Mouse (Mus musculus) cerebellum, adult (tissue): ENCODE measurements around the gene Rnf38.

Experiments
- ATAC-seq: cut with Nextera tagmentation; 2 replicates; pipeline ENCODE4 v1.9.2; 2017; ENCODE audit warnings: mild to moderate bottlenecking, moderate library complexity, mixed read lengths; ENCODE audit not compliant: insufficient number of reproducible peaks, low FRiP score, low TSS enrichment

Rnf38 gene

GRCm38 (mm10) chr4:44225128-44225527, 8.5 kb downstream of the Rnf38 start:
- ATAC-seq, result no peak

GRCm38 (mm10) chr4:44224141-44224540, 9.4 kb downstream of the Rnf38 start:
- ATAC-seq, result no peak

- ATAC-seq, result no peak
Observed at GRCm38 (mm10) chr4:44223444-44223843, 10.1 kb downstream of the Rnf38 start.

- no peak for ATAC-seq
Observed at GRCm38 (mm10) chr4:44216797-44217442, 16.7 kb downstream of the Rnf38 start.

- ATAC-seq, result no peak
Observed at GRCm38 (mm10) chr4:44199968-44200367, 33.6 kb downstream of the Rnf38 start.

GRCm38 (mm10) chr4:44187431-44187830, 46.2 kb downstream of the Rnf38 start:
- ATAC-seq, result no peak

GRCm38 (mm10) chr4:44183862-44184261, 49.7 kb downstream of the Rnf38 start:
- no peak for ATAC-seq

- no peak for ATAC-seq
Observed at GRCm38 (mm10) chr4:44179748-44180147, 53.8 kb downstream of the Rnf38 start.

GRCm38 (mm10) chr4:44173177-44173576, 60.4 kb downstream of the Rnf38 start:
- peak; percentile 57; the same call in 1 of the 2 replicates for ATAC-seq

GRCm38 (mm10) chr4:44172676-44173075, 60.9 kb downstream of the Rnf38 start:
- no peak for ATAC-seq

- ATAC-seq, result no peak
Observed at GRCm38 (mm10) chr4:44169884-44170283, 63.7 kb downstream of the Rnf38 start.

- no peak for ATAC-seq
Observed at GRCm38 (mm10) chr4:44168816-44169215, 64.8 kb downstream of the Rnf38 start.

- peak; percentile 89 for ATAC-seq
Observed at GRCm38 (mm10) chr4:44168231-44168647, 65.3 kb downstream of the Rnf38 start.

GRCm38 (mm10) chr4:44167397-44168121, 66.0 kb downstream of the Rnf38 start:
- ATAC-seq, result peak; percentile 86

GRCm38 (mm10) chr4:44166702-44167396, 66.7 kb downstream of the Rnf38 start:
- ATAC-seq, result no peak

GRCm38 (mm10) chr4:44164621-44165020, 69.0 kb downstream of the Rnf38 start:
- ATAC-seq, result no peak

- no peak for ATAC-seq
Observed at GRCm38 (mm10) chr4:44163034-44163433, 70.6 kb downstream of the Rnf38 start.

GRCm38 (mm10) chr4:44160990-44161689, 72.4 kb downstream of the Rnf38 start:
- no peak for ATAC-seq

- no peak for ATAC-seq
Observed at GRCm38 (mm10) chr4:44159839-44160238, 73.8 kb downstream of the Rnf38 start.

- no peak for ATAC-seq
Observed at GRCm38 (mm10) chr4:44156481-44156880, 77.1 kb downstream of the Rnf38 start.

- ATAC-seq, result no peak
Observed at GRCm38 (mm10) chr4:44154884-44155283, 78.7 kb downstream of the Rnf38 start.
